Mouse (Mus musculus) skeletal muscle tissue, postnatal 0 days (tissue): ENCODE results near the gene 4933416C03Rik. TPM values are rescaled to one million over a fixed set of nuclear protein-coding genes. Genes with fewer than 3 reads are reported as not detected.

Experiments
- polyA plus RNA-seq: library from polyadenylated mRNA; unstranded; fragments of >200 nt; fragmentation: Nextera tagmentation; extraction: Ambion mirVana; gene quantifications from 2 replicates; pipeline ENCODE4 v1.2.1, GENCODE M21; 2015

Gene 4933416C03Rik
- not detected in 2 replicates for polyA plus RNA-seq

DNA sequence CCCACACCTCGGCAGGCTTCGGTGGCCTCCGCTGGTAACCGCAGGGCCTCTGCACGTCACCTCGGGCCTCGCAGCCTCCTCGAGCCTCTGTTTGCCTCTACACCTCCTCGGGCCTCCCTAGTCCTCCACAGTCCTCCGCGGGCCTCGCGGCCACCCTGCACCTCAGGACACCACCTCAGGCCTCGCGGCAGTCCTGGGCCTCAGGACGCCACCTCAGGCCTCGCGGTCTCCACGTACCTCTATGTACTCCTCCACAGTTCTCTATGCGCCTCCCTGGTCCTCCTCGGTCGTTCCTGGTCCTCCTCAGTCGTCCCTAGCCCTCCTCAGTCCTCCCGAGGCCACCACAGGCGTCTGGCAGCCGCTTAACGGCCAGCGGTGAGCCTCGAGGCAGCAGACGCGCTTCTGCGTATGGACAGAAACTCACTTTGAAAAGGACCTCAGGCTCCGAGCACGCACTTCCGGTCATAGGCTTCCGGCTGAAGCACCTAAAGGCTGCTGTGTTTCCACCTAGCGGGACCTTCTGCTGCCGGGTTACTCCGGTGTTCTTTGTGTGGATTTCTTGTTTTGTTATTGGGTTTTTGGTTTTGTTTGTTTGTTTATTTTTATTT is at the start of gene 4933416C03Rik:
Gene 4933416C03Rik (minus strand): TSS at position 51 of the 608 bp plus-strand sequence.

Other genes starting within 250 kb of the 4933416C03Rik start
- gene Ptprr, start 95.7 kb downstream of the 4933416C03Rik start, polyA plus RNA-seq = 0.26 and 0.40 TPM in 2 replicates
- gene Ptprb, start 161.6 kb upstream of the 4933416C03Rik start, polyA plus RNA-seq = 5.8 and 6.4 TPM in 2 replicates